Mouse (Mus musculus) kidney, adult 2 months (tissue): ENCODE measurements around the gene Aldh3a1.

Experiments
- CTCF ChIP-seq: fragments of 200-500 bp; conservative IDR thresholded peaks from 2 replicates; pipeline ENCODE4 v1.5.1; 2011; ENCODE audit warnings: low read depth, mild to moderate bottlenecking, control low read depth, low read length, moderate library complexity, mixed read lengths; ENCODE audit not compliant: insufficient read depth, insufficient read length
- POLR2A ChIP-seq: fragments of 200-500 bp; IDR thresholded peaks from one replicate; pipeline ENCODE4 v1.6.1; 2011; ENCODE audit warnings: low read depth, low read length, control low read depth

DNA sequence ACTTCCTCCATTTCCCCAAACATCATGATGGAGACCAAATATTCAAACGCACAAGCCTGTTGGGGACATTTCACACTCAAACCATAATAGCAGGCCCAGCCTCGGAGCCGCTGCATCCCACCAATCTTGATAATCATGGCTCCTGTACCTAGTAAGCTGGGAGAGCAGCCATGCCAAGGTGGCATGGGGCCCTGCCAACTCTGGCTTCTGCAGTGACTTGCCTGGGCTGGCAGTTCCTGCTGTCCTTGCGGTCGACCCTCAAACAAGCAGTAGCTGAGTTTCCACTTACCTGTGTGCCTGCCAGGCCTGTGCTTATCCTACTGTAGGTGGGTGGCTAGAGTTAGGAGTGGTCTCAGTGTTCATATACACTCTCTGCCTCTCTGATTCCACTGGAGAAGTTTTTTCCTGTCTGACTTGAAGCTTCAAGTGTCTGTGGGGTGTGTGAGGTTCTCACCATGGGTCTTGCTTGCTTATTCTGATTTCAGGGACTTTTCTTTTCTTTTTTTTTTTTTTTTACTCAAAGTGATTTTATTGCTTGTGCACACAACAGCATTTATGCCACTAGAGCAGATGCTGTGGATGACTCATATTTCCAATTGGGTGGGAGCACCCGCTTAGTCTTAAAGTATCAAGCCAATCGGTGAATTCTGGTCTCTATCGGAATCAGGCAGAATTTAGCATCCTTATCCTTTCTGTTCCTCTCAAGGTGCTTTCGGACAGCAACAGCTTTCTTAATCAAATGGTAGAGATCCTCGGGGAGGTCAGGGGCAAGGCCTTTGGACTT lies 2.0 kb upstream of the Aldh3a1 start:
- TF ChIP-seq CTCF = no peak
- no peak for TF ChIP-seq POLR2A
